Mouse (Mus musculus) MEL (cell line): ENCODE results near the gene Cadps2.
A peak's percentile ranks its signal among the peaks of the same experiment; 100 is the strongest.

ENCODE experiments used
- BHLHE40 ChIP-seq: IDR thresholded peaks from 2 replicates; pipeline ENCODE4 v1.6.1; 2012; ENCODE audit warnings: low read depth, mild to moderate bottlenecking, inconsistent platforms, low read length, improper control_type of control experiment, borderline replicate concordance
- CTCF ChIP-seq, 3 experiments: IDR thresholded peaks in 2 of 3; conservative IDR thresholded peaks in 1 of 3; 2 replicates each; pipeline ENCODE4 v1.5.1; 2011 to 2012; ENCODE audit warnings: low read length in 3 of 3, low read depth in 2 of 3, mild to moderate bottlenecking in 2 of 3, improper control_type of control experiment in 1 of 3, inconsistent platforms in 1 of 3, mixed read lengths in 1 of 3, moderate library complexity in 1 of 3; ENCODE audit not compliant: control insufficient read depth in 1 of 3, insufficient read depth in 1 of 3, poor library complexity in 1 of 3, severe bottlenecking in 1 of 3
- EP300 ChIP-seq, 2 experiments: IDR thresholded peaks; 2 replicates each; pipeline ENCODE4 v1.6.1; 2011; ENCODE audit warnings: improper control_type of control experiment in 2 of 2, low read length in 2 of 2, low read depth in 1 of 2, mild to moderate bottlenecking in 1 of 2
- GATA1 ChIP-seq: IDR thresholded peaks from 2 replicates; pipeline ENCODE4 v1.6.1; 2011; ENCODE audit warnings: low read depth, low read length, improper control_type of control experiment
- MXI1 ChIP-seq: IDR thresholded peaks from 2 replicates; pipeline ENCODE4 v1.6.1; 2011; ENCODE audit warnings: mild to moderate bottlenecking, low read depth, low read length, improper control_type of control experiment
- NRF1 ChIP-seq: IDR thresholded peaks from 2 replicates; pipeline ENCODE4 v1.6.1; 2014; ENCODE audit warnings: low read depth, mild to moderate bottlenecking, inconsistent platforms, low read length, improper control_type of control experiment, moderate library complexity; ENCODE audit not compliant: poor library complexity, insufficient read depth, severe bottlenecking
- POLR2A ChIP-seq, 2 experiments: IDR thresholded peaks; 2 replicates each; pipeline ENCODE4 v1.6.1; 2011 to 2012; ENCODE audit warnings: low read length in 2 of 2, mild to moderate bottlenecking in 2 of 2, control low read depth in 1 of 2, improper control_type of control experiment in 1 of 2, low read depth in 1 of 2, moderate library complexity in 1 of 2; ENCODE audit not compliant: control insufficient read depth in 1 of 2, insufficient read depth in 1 of 2, poor library complexity in 1 of 2
- POLR2AphosphoS5 ChIP-seq: IDR thresholded peaks from 2 replicates; pipeline ENCODE4 v1.6.1; 2012; ENCODE audit warnings: low read depth, borderline replicate concordance, mild to moderate bottlenecking, inconsistent platforms, low read length, moderate library complexity, mixed read lengths
- RAD21 ChIP-seq: IDR thresholded peaks from 2 replicates; pipeline ENCODE4 v1.6.1; 2011; ENCODE audit warnings: mild to moderate bottlenecking, low read depth, low read length, improper control_type of control experiment
- TAL1 ChIP-seq: IDR thresholded peaks from 2 replicates; pipeline ENCODE4 v1.6.1; 2012; ENCODE audit warnings: mild to moderate bottlenecking, inconsistent platforms, low read length, moderate library complexity, mixed read lengths
- UBTF ChIP-seq: IDR thresholded peaks from 2 replicates; pipeline ENCODE4 v1.6.1; 2012; ENCODE audit warnings: low read depth, mild to moderate bottlenecking, inconsistent platforms, low read length, improper control_type of control experiment, moderate library complexity, borderline replicate concordance; ENCODE audit not compliant: insufficient read depth
- USF1 ChIP-seq: IDR thresholded peaks from 2 replicates; pipeline ENCODE4 v1.6.1; 2014; ENCODE audit warnings: low read depth, mild to moderate bottlenecking, inconsistent platforms, low read length, improper control_type of control experiment, moderate library complexity
- USF2 ChIP-seq, 2 experiments: IDR thresholded peaks; 2 replicates each; pipeline ENCODE4 v1.6.1; 2011 to 2012; ENCODE audit warnings: improper control_type of control experiment in 2 of 2, low read length in 2 of 2, borderline replicate concordance in 1 of 2, inconsistent platforms in 1 of 2, low read depth in 1 of 2, mild to moderate bottlenecking in 1 of 2; ENCODE audit not compliant: insufficient read depth in 1 of 2

DNA sequence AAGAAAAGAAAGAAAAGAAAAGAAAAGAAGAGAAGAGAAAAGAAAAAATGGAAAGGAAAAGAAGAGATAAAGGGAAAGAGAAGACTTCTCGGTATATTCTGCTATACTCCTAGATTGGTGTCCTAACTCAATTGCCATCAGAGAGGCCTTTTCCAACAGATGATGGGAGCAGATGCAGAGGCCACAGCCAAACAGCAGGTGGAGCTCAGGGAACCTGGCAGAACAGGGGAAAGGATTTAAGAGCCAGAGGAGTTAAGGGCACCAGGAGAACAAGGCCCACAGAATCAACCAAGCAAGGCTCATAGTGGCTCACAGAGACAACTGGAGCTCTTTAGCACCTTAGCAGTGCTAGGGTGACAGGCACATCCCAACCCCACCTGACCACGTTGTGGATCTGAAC lies 366.5 kb downstream of the Cadps2 start:
- TF ChIP-seq POLR2A (IDR thresholded peaks at IDR 0.05; ENCODE audit: control insufficient read depth in 1 of 2, insufficient read depth in 1 of 2, low read depth in 1 of 2, low read length in 2 of 2, poor library complexity in 1 of 2) (no peak), CTCF (IDR thresholded peaks at IDR 0.05 in 2 of 3, conservative IDR thresholded peaks at IDR 0.05 in 1 of 3; ENCODE audit: control insufficient read depth in 1 of 3, insufficient read depth in 1 of 3, low read depth in 2 of 3, low read length in 3 of 3, poor library complexity in 1 of 3, severe bottlenecking in 1 of 3) (peak in 1 of 3 experiments; percentile 23; a peak in 2 of 6 replicates), BHLHE40 (no peak), TAL1 (no peak), MXI1 (no peak), RAD21 (no peak), UBTF (no peak), NRF1 (no peak), USF2 (IDR thresholded peaks at IDR 0.05; ENCODE audit: borderline replicate concordance in 1 of 2, insufficient read depth in 1 of 2, low read depth in 1 of 2, low read length in 2 of 2) (no peak), EP300 (IDR thresholded peaks at IDR 0.05; ENCODE audit: low read depth in 1 of 2, low read length in 2 of 2) (no peak), GATA1 (no peak), USF1 (no peak), POLR2AphosphoS5 (no peak)
